Mouse (Mus musculus): ENCODE measurements around the gene Arl15.

Gene Arl15

DNA sequence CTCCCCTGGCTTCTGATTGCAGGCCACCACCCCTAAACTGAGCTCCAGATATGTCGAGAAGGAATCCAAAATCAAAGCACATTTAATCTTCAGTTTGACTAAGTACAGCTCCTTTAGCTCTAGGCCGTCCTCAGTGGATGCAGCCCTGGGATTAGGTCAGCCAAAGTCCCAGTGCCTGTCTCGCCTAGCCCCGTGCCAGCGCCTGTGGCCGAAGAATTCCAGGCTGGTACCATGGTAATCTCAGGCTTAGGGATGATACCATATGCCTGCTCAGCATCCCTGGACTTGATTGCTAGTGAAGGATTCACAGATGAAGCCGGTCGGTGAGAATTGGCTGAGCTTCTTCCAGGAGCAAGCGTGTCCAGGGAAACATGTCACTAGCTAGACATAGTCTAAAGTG, 261.4 kb downstream of the Arl15 start:
- no peak for DNase-seq (ENCODE audit: low spot score in 2 of 2)

DNA sequence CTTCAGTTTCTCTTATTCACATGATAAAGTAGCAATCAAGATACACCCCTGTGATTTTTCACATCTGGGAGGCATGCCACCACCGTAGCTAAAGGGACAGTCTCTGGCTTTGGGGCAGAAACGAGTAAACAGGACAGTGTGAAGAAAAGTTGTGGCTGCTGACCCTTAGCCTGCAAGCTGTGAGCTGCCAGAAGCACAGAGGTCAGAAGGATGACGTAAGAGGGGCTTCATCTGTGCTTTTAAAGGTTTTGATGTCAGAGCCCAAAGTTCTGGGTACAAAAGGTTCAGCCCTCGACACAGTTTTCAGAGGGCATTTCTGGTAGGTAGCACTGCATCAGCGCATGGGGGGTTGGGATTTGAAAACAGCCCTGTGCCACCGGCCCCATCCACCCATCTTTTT, 266.0 kb downstream of the Arl15 start:
- no peak for DNase-seq (ENCODE audit: low spot score in 2 of 2)

DNA sequence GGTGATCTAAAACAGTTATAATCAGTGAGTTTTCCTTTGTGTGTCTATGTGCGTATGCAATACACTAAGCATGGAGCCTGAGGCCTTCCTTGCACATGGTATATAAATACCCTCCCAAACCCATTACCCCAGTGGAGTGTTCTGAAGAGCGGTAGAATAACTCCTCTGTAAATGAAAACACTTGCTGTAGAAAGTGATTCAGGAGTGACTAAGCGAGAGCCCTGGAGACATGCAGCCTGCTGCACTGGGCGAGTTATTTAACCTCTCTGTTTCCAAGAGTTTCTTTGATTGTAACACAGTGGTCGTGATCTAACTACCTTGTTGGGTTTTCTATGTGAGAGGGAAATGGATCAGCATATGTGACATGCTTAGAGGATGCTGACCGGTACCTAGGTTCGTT, 266.9 kb downstream of the Arl15 start:
- no peak for DNase-seq (ENCODE audit: low spot score in 2 of 2)

DNA sequence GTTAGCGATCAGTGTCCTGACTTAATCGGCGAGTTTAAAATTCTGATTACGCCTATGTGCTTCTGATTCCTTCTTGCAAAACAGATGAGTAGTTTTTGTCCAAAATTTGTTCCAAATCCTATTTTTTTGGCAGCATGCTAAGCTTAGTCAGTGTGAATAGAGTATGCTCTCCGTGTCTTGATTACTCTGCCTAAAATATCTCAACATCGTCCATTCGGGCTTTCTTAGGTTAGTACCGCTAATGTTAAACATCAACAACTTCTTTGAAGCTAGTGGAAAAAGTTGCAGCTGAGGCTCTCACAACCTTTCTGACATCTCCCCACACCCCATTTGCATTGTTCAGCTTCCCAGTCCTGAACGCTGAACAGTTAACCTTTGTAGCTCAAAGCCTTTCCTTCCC, 269.8 kb downstream of the Arl15 start:
- DNase-seq (ENCODE audit: low spot score in 2 of 2), result no peak

DNA sequence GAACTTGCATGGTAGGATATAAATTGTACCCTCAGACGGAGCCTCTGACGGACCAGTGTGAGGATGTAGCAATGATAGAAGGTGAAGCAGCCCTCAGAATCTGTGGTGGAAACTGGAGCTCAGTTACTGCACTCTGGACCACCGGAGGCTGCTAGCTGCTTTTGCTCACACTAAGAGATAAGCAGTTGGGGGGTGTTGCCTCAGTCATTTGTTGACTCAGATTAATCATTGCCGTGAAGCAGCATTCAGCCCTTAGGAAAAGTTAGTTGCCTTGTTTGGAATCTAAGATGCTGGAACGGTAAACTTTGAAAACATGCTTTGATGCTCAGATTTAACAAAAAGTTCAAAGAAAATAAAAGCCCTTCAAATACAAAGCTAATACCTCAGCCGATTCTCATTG, 270.7 kb downstream of the Arl15 start:
- DNase-seq (ENCODE audit: low spot score in 2 of 2), result no peak

DNA sequence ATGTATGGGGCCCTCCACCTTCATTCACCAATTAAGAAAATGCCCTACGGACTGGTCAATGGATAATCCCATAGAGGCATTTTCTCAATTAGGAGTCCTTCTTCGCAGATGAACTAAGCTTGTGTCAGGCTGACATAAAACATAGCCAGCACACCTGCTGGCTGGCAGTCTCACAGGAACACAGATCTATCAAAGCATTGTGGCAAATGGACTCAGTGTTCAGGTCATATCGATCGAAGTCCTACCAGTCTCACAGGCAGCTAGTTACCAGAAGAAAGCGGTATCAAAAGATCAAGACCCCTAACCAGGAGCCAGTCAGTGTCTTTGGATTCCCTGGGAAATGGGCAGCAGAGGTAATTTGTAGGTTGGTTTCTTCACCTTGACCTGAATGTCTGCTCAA, 274.1 kb downstream of the Arl15 start:
- no peak for DNase-seq (ENCODE audit: low spot score in 2 of 2)

DNA sequence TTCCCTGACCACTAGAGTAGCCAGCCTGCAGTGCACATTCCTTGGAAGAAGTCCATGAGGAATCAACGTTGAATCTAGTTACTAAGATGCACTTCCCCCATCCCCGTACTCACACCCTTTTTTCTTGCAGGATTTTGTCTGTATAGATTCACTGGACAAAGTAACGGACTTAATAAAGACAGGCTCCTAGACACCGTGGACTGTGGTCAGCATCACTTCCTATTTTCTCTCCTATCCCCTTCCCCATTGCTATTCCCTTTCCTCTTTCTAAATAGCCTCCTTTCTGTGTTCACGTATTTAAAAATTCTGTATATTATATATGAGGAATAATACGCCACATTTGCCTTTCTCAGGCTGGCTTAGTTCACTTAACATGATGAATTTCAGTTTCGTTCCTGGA, 277.1 kb downstream of the Arl15 start:
- DNase-seq (ENCODE audit: low spot score in 2 of 2), result no peak

DNA sequence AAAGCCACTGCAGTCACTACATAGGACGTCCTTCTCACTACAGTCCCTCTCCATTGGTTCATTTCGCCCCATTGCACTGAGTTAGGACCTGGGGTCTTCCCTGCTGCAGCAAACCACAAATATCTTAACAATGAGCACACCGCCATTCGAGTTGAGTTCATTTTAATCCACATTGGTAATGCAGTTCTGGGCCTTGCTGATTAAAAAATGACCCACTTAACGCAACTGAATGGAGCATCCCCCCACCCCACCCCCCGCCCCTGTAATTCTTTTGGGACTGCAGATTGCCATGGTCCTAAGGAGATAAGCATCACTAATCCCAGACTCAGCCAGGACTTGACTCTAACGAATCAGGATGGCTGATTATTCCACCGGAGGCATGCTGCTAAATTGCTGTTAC, 280.2 kb downstream of the Arl15 start:
- no peak for DNase-seq (ENCODE audit: low spot score in 2 of 2)

DNA sequence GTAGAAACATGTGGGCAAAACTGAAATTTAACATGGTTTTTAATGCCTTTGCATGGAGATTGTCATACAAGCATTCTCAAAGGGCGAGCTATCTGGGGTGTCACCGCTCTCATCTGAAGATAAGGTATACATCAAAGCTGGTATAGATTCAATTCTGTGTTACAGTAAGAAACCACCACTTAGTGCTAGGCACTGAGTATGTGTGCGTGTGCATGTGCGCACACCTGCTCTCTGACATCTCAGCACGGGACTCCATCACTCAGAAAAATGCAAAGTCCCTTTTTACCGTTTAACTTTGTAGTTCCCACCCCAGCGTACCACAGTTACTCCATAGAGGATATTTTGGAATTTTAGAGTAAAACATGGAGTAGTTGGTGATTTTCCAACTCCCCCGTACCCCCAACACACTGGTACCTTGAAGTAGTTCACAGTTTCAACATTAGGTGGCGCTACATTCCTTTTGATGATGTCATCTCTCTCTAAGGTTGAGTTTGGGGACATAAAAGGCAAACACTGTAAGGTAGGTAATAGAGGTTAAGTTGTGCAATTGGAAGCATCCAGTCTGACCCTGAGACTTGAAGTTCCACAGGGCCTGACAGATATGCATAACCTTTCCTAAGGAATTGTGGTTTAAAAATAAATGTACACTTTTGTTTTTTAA, 281.5 kb downstream of the Arl15 start:
- peak in 1 of 2 experiments; percentile 20 for DNase-seq (ENCODE audit: low spot score in 2 of 2)

DNA sequence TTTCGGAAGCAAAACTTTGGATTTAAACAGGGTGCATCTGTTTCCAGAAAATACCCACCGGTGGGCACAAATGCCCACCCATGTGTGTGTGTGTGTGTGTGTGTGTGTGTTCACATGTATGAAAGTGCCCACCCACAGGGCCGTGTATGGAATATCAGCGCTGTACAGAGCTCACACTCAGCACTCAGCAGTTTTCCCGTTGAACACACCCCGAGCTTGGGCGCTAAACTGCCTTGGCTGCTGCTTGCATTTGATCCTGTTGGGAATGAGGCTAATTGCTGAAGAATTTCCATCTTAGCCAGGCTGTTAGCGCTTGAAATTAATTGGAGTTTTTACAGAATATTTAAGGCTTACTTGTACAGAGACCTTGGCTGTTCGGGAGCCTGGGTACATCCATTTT, 282.9 kb downstream of the Arl15 start:
- DNase-seq (ENCODE audit: low spot score in 2 of 2), result no peak

DNA sequence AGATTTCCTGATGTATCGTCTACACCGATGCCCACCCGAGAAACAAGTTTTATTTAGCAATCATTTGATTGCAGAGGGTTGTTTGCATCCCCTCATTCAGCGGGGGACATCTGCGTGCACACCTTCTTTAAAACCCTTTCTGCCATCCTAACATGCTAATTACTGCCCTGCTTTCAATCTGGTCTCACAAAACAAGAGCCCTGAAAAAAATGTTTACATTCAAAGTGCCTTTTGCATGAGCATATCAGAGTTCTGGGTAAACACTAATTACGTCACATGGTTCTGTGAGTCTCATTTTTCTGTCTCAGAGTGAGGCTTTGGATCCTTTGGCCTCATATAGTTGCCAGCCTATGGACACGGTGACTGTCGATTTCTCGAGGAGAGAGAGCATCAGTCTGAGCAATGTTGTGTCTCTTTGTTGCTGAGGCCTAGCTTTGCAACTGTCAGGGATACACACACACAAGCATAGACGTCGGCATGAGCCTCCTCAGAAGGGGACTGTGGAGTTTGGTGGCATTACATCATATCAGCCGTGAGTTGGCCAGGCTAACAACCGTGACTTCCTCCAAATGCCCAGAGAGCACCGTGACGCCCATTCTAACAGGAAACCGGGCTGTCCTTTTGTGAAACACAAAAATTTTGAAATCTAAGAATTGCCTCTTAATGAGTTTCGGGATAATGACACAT, 283.4 kb downstream of the Arl15 start:
- no peak for DNase-seq (ENCODE audit: low spot score in 2 of 2)

DNA sequence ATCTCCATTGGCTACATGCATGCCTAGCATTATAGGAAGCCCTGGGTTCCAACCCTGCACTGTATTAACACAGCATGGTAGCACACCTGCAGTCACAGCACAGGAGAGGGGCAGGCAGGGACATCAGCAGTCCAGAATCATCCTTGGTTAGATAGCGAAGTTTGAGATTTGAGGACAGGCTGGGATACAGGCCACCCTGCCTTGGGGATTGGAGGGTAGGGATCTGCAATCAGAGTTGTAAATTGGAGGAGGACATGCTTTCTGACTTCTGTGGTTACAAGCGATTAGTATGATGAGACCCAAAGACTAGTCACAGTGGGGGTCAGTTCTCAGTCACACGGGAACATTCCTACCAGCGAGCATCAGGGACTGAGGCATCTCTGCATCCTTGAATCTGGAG, 284.5 kb downstream of the Arl15 start:
- DNase-seq (ENCODE audit: low spot score in 2 of 2), result no peak

DNA sequence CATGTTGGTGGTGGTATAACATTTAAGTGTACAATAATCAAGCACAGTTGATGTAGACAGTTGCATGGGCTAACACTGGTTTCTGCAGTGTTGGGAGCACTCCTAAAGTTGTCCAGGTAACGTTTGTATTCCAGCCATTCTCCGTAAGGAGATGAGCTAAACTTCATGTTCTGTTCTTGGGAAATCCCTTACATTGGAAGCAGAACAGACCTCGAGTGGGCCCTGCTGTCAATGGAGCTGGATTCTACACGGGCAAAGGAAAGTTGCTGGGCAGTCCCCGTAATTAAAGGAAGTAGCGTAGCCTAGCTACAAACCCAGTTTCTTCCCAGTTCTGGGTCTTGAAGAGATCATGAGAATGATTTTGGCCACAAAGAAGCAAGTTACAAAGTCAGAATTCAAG, 285.4 kb downstream of the Arl15 start:
- DNase-seq (ENCODE audit: low spot score in 2 of 2), result no peak

DNA sequence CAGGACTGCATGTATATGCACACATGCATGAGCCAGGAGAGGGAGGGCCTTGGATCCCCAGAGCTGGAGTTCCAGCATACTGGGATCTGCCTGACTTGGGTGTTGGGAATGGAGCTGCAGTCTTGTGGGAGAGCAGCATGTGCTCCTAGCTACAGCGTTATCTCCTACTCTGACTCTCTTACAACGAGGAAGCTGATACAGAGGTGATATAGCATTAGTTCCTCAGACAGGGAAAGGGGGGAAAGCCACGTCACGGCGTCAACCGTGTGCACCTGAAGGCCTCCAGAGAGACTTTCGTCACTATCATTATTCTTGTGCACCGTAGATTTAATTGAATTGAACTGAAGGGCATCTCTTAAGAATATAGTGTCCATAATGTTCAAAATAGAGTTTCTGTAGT, 286.2 kb downstream of the Arl15 start:
- DNase-seq (ENCODE audit: low spot score in 2 of 2), result no peak

DNA sequence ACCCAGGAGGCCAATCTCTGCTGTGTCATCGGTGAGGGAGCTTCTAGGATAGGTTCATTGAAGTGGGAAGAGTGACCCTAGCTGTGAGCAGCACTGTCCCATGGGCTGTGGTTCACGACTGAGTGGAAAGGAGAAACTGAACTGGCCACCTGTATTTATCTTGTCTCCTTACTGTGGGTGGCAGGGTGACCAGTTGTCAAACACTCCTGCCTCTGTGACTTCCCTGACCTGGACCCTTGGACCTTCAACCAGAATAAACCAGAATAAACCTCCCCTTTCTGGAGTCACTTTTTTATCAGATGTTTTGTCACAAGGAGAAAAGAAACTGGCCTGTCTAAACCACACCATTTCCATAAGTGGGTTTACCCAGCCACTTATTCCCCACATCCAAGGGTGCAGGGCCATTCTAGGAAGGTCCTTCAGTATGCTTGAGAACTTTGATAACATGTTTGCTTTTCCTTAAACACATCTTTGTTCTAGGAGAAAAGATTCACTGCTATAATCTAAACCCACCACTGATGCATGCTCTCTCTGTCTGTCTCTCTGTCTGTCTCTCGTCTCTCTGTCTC, 289.3 kb downstream of the Arl15 start:
- DNase-seq (ENCODE audit: low spot score in 2 of 2), result no peak

DNA sequence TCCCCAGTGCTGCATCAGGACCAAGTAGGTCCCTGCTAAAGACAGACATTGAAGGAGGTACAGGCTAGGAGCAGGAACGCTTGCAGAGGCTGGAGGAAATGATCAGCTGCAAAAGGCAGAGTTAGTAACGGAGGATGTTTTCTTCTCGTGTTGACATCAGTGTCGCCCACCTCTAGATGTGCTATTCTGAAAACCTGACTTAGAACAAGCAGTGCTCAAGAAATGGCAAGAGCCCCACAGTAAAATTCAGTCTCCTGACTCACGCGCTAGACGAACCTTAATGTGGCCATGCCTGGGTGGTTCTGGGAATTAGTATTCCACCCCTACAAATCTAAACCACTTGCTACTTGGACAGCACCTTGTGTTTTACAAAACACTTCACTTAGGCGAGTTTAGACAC, 291.1 kb downstream of the Arl15 start:
- peak in 1 of 2 experiments; percentile 17 for DNase-seq (ENCODE audit: low spot score in 2 of 2)

DNA sequence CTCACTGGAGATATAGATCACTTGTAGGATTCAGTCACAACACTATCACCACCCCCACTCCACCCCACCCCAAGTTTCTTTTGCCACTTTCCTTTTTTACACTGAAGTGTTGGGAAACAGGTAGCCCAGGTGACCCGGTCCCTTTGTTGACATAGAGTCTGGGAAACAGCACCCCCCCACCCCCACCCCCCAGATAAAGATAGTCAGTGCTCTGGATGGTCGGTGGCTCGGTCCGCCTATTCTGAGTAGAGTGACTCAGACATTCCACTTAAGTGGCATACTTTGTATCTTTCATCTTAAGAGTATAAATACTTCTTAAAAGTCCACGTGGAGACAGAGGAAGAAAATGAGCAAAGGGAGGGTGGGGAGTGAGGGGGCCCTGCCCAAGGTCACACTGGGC, 292.0 kb downstream of the Arl15 start:
- no peak for DNase-seq (ENCODE audit: low spot score in 2 of 2)

DNA sequence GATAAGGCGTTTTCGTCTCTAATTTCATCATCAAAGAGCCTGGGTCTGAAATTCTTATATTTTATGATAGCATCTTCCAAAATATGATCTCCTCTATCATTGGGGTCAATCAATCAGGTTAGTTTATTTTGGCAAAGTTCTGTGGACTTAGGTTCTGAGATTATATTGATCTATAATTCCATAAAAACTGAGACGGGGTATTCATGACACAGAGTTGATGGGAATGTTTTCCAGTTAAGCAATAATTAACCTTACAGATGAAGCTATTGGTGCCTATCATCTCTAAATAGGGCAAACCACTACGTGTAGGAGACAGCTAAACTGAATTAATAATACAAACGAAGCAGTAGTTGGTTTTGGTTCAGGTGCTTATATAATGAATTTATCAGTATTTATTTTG, 292.5 kb downstream of the Arl15 start:
- DNase-seq (ENCODE audit: low spot score in 2 of 2), result no peak

DNA sequence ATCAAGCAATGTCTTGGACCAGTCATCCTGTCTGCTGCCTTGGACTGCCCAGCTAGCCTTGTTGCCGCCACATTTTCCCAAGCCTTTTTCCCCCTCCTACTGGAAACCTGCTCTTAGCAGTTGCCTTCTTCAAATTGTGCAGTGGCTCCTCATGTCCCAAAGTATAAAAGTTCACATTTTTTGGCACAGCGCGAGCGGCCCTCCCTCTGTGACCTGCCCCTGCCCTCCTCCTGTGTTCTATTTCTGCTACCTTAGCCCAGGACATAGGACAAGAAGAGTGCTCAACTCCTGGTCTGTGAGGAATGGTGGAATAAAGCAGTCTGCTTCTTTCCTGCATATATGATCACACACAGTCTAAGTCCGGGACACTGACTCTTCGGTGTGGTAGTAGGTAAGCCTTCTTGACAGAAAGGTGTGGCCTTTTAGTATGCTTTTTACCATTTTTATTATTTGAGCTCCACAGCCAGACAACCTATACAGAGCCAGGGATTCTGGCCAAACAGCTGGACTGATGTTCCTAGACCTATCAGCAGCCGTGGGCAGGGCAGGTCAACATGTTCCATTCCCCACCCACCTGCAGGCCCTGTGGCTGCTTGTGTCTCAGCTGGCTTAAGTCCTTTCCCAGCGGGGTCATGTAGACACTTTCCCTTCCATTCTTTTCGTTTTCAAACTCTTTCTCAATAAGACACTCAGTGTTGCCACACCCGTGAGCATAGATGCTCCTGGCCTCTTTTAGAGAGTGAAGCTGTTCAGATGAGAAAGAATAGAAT, 293.6 kb downstream of the Arl15 start:
- no peak for DNase-seq (ENCODE audit: low spot score in 2 of 2)

DNA sequence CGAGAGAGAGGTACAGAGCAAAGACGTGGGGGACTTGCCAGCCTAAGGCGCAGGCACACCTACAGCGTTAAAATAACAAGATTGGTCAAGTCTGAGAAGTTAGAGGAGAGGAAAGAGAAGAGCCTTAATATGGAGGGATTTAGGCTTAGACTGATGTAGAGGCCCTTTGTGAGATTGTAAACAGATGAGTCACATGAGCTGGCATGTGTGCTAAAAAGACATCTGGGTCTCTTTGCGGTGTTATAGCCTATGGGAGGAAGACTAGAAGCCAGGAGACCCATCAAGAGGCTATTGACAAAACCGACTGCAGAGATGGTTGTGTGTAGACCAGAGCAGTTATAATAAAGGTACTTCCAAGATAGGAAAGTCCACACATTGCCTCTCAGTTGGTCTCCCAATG, 296.5 kb downstream of the Arl15 start:
- no peak for DNase-seq (ENCODE audit: low spot score in 2 of 2)

DNA sequence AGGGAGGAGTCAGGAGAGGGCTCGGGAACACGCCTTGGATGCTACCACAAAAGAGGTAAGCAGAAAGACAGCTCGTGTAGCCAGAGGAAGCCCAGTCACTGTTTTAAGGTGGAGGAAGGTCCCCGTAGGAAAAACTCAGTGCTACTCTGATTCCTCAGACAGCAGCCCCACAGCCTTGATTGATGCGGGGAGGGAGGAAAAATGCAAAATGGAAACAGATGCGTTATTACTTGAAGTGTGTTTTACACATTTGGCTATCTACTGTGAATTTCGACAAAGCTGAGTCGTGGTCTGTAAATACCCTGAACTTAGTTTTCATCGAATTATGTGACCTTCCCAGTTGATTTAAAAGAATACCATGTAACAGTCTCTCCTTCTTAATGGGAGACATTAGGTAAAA, 296.9 kb downstream of the Arl15 start:
- DNase-seq (ENCODE audit: low spot score in 2 of 2), result no peak

DNA sequence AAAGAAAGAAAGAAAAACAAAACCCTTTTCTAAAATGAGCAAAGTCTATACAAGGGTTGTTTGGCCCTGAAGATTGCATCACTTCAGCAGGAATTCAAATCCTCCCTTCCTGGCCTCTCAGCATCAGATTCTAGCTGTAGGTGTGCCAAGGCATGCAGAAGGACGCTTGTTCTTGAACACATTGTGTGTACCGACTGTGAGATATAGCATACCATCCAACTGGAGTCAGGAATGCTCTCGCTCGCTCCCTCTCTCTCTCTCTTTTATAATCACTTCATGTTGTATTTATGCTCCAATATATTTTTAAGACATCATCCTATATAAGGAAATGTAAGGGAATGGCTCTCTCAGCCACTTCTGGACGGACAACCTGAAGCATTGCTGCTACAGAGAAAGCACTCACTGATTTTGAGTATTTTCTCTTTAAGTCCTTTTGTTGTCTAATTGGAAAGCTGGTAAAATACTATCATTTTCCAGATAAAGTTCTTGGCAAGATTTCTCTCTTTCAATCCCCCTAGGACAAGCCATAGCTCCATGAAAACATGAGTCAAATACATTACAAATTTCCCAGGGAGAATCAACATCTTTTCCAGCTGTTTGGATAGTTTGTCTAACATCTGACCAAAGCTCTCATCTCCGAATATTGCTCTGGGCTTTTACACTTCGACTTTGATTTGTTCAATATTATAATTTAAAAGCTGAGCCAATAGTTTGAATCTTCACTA, 300.0 kb downstream of the Arl15 start:
- DNase-seq (ENCODE audit: low spot score in 2 of 2), result no peak
